Mouse (Mus musculus) lung, adult 2 months (tissue): Measurements from ENCODE around the gene Gm20695. TPM values are rescaled to one million over a fixed set of nuclear protein-coding genes. Genes with fewer than 3 reads are reported as not detected.
"Not testable (repeated sequence)": the region's sequence is repeated elsewhere in the genome, so short reads cannot be mapped to it uniquely, and the experiment has no call there.

ENCODE experiments used
- DNase-seq: peaks from one replicate; pipeline ENCODE4 v3.0.0; 2022
- H3K4me1 ChIP-seq: fragments of 200-500 bp; 2 replicates; pipeline ENCODE4 v1.6.1; 2011; ENCODE audit warnings: low read length; ENCODE audit not compliant: control insufficient read depth, insufficient read depth
- H3K4me3 ChIP-seq: fragments of 200-500 bp; replicated peaks from 2 replicates; pipeline ENCODE3; 2011; ENCODE audit warnings: low read depth, mild to moderate bottlenecking, control low read depth, low read length; ENCODE audit errors: extremely low read depth
- CTCF ChIP-seq: fragments of 200-500 bp; IDR thresholded peaks from 2 replicates; pipeline ENCODE4 v1.5.1; 2011; ENCODE audit warnings: mild to moderate bottlenecking, low read length, control low read depth; ENCODE audit not compliant: insufficient read depth
- POLR2A ChIP-seq: fragments of 200-500 bp; IDR thresholded peaks from 2 replicates; pipeline ENCODE4 v1.6.1; 2011; ENCODE audit warnings: low read depth, mild to moderate bottlenecking, control low read depth, low read length, borderline replicate concordance; ENCODE audit errors: extremely low read depth
- WGBS: fragments of 180-500 bp; shearing (Covaris S2); methylation state at CpG from one replicate; pipeline ENCODE4 v1.1.7; 2018; 5-methylcytosine and 5-hydroxymethylcytosine counted together
- polyA plus RNA-seq: library from polyadenylated mRNA; depleted of rRNA; stranded (reverse); fragments of >200 nt; gene quantifications from 2 replicates; pipeline ENCODE4 v1.2.3, GENCODE M21; 2012; rRNA removed

Gm20695 gene
- polyA plus RNA-seq: 0.12 and 0.14 TPM in 2 replicates

- Histone ChIP-seq H3K4me3 (peak within 1 kb of the TSS; percentile 77), H3K4me1 (peaks cover 9% of the 10 kb centered on the region)
- under 1% methylated on average over 88 of the region's 88 CpGs for whole genome bisulfite sequencing
- TF ChIP-seq CTCF: no peak
- TF ChIP-seq POLR2A: peak; percentile 63; the same call in 1 of the 2 replicates
- peak; percentile 95 for DNase-seq
Measured at GRCm38 (mm10) chr16:3884201-3885064, at the start of gene Gm20695, which contains the start of gene Zfp597. Gene Gm20695 (plus strand): TSS chr16:3884648. Gene Zfp597 (minus strand): TSS chr16:3884561.

DNA sequence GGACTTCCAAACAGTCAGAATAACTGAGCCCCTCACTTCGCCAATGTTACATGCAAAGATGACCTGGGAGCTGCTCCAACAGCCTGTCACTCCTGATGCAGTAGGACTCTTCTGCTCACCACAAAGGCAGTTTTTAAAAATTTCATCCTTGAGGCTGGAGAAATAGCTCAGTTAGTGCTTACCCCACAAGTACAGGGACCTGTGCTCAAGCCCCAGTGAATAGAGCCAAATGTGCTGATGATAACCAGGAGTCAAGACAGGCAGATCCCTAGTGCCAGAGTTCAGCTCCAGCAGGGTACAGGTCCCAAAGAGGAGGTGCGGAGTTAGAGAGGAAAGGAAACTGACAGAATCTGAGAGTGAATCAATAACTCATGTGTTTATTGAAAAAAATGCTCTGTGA, 49.0 kb upstream of the Gm20695 start:
- no peak for DNase-seq
- WGBS: 69% methylated on average over 2 of the region's 2 CpGs
- TF ChIP-seq POLR2A (no peak), CTCF (no peak)
- Histone ChIP-seq H3K4me3 (no peak overlapping the region), H3K4me1 (no peaks in the 10 kb centered on the region)

DNA sequence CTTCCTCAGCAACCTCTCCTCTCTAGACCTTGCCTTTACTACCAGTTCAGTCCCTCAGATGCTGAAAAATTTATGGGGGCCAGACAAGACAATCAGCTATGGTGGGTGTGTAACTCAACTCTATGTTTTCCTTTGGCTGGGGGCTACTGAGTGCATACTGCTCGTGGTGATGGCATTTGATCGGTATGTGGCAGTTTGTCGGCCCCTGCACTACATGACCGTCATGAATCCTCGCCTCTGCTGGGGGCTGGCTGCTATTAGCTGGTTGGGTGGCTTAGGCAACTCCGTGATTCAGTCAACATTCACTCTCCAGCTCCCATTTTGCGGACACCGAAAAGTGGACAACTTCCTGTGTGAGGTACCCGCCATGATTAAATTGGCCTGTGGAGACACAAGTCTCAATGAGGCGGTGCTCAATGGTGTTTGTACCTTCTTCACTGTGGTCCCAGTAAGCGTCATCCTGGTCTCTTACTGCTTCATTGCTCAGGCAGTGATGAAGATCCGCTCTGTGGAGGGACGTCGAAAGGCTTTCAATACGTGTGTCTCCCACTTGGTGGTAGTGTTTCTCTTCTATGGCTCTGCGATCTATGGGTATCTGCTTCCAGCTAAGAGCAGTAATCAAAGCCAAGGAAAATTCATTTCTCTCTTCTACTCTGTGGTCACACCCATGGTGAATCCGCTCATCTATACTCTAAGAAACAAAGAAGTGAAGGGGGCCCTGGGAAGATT, 45.1 kb upstream of the Gm20695 start:
- 44% methylated on average over 17 of the region's 17 CpGs for WGBS
- TF ChIP-seq POLR2A (no peak), CTCF (0 out of 2 replicates have a peak, but pooled peaks have one; percentile 19)
- no peak for DNase-seq
- Histone ChIP-seq H3K4me1 (no peaks in the 10 kb centered on the region), H3K4me3 (no peak overlapping the region)

- Histone ChIP-seq H3K4me1 (peaks cover 2% of the 10 kb centered on the region; the same call in 1 of the 2 replicates), H3K4me3 (no peak overlapping the region)
- WGBS: 21% methylated on average over 4 of the region's 4 CpGs
- DNase-seq: no peak
- TF ChIP-seq POLR2A: no peak
Measured at GRCm38 (mm10) chr16:3842989-3843388, 41.5 kb upstream of the Gm20695 start.

DNA sequence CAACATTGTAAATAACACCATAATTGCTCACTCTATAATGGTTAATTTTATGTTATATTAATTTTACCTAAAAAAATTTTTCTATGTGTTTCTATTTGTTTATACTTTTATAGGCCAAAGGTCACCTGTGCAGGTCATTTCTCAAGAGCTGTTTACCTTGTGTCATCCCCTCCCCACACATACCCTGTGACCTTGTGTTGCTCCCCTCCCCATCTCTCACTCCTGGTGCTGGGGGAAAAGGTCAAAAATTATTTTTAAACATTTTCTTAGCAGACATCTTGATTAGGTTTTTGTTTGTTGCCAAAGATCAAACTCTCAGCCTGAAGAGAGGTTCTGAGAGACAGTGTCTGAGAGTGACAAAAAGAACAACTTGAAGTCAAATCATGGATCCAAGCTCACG, 40.7 kb upstream of the Gm20695 start:
- WGBS: 77% methylated on average over 1 of the region's 1 CpGs
- Histone ChIP-seq H3K4me3 (no peak overlapping the region), H3K4me1 (peaks cover 5% of the 10 kb centered on the region)
- no peak for DNase-seq
- TF ChIP-seq POLR2A (no peak), CTCF (no peak)

DNA sequence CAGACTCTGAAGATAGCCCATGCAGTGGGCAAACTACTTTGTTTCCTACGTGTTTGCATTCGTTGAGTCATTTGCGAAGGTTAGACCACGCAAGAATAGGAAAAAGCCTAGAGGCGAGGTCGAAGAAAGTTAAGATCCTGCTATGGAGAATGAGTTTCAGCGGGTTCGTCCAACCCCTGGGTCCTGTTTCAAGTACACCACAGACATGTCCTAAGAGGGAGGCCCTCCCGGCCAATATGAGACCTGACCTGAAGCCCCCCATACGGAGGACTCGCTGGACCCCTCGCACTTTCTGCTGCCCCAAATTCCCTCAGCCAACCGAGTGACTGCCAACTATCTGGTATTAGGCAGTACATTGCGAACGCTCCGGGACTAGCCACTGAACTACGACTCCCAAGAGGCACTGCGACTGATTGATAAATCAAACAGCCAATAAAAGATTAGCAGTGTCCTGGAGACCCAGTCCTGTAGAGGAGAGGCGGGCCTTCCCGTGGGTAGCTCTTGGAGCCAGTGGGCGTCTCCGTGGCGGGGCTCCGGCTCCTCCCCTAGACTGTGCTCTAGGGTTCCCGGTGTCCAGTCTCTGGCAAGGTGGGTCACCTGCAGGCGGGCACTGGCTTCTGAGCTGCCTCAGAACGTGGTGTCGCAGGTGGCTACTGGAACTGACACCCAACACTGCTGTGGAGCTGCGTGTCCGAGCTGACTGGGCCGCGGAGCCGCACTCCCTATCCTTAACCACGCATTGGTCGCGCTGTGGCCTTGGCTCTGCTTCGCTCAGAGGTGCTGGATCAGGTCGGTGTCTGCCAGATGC, 37.5 kb upstream of the Gm20695 start, which contains the start of gene Zfp174:
TSS of gene Zfp174 (plus strand) at position 558 of the 808 bp plus-strand sequence.
- 3% methylated on average over 38 of the region's 38 CpGs for whole genome bisulfite sequencing
- Histone ChIP-seq H3K4me1 (peaks cover 5% of the 10 kb centered on the region), H3K4me3 (peak within 1 kb of the TSS; percentile 71)
- DNase-seq: peak; percentile 94
- TF ChIP-seq CTCF: no peak
- TF ChIP-seq POLR2A: peak; percentile 49; the same call in 1 of the 2 replicates

DNA sequence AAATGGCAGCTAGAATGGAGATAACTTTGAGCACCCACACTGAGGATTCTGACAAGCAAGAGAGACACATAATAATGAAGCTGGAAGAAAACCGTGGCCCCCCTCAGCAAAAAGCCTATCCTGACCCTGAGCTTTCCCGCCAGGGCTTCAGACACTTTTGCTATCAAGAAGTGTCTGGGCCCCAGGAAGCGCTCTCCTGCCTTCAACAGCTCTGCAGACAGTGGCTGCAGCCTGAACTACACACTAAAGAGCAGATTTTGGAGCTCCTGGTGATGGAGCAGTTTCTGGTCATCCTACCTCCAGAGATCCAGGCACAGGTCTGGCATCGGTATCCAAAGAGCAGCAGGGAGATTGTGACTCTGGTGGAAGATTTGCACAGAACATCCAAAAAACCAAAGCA, 36.6 kb upstream of the Gm20695 start:
- H3K4me3 ChIP-seq: no peak overlapping the region
- no peak for TF ChIP-seq CTCF
- TF ChIP-seq POLR2A: no peak
- WGBS: 73% methylated on average over 4 of the region's 4 CpGs

GRCm38 (mm10) chr16:3848416-3848815, 36.0 kb upstream of the Gm20695 start:
- Histone ChIP-seq H3K4me1 (peaks cover 5% of the 10 kb centered on the region), H3K4me3 (no peak overlapping the region)
- no peak for DNase-seq
- no peak for TF ChIP-seq POLR2A
- no peak for TF ChIP-seq CTCF
- WGBS: 78% methylated on average over 3 of the region's 3 CpGs

More for the DNA sequence above, 36.6 kb upstream of the Gm20695 start:
- peaks cover 5% of the 10 kb centered on the region for H3K4me1 ChIP-seq
- DNase-seq: no peak

- H3K4me1 ChIP-seq, DNase-seq, H3K4me3 ChIP-seq: not testable (repeated sequence)
- 97% methylated on average over 13 of the region's 13 CpGs for WGBS
Measured at GRCm38 (mm10) chr16:3851301-3851700, 33.1 kb upstream of the Gm20695 start.
